Mouse (Mus musculus): ENCODE data around the gene Ccnjl. TPM values are rescaled to one million over a fixed set of nuclear protein-coding genes. Genes with fewer than 3 reads are reported as not detected.
A peak's percentile ranks its signal among the peaks of the same experiment; 100 is the strongest.

Gene Ccnjl
- polyA plus RNA-seq, 1 experiment from 2014 or later, result 9.5 TPM

- ATAC-seq (ENCODE audit: low read depth), result no peak
- WGBS, result 88% methylated on average over 5 of the region's 5 CpGs
Observed at GRCm38 (mm10) chr11:43621769-43622168, 93.2 kb downstream of the Ccnjl start.

GRCm38 (mm10) chr11:43624341-43624740 lies 95.8 kb downstream of the Ccnjl start:
- H3K9ac ChIP-seq (replicated peaks; ENCODE audit: low read depth, low read length), result no peak overlapping the region
- no peak overlapping the region for H3K4me2 ChIP-seq (ENCODE audit: low read depth, low read length)
- peaks cover 12% of the 10 kb centered on the region; the same call in 1 of the 2 replicates for H3K4me1 ChIP-seq (ENCODE audit: control insufficient read depth, insufficient read depth, low read length)
- no peaks in the 10 kb centered on the region for H3K27me3 ChIP-seq (ENCODE audit: control insufficient read depth, insufficient read depth, low read length)
- no peak overlapping the region for H3K4me3 ChIP-seq (ENCODE audit: low read depth, low read length)
- no peaks in the 10 kb centered on the region for H3K9me3 ChIP-seq (ENCODE audit: control insufficient read depth, low read length)
- 97% methylated on average over 1 of the region's 1 CpGs for WGBS
- no peaks in the 10 kb centered on the region for H3K36me3 ChIP-seq (ENCODE audit: control insufficient read depth, insufficient read depth, low read length)
- no peak overlapping the region for H3K27ac ChIP-seq (ENCODE audit: low read depth, low read length)
- no peak for ATAC-seq (ENCODE audit: low read depth)

More at GRCm38 (mm10) chr11:43621769-43622168, 93.2 kb downstream of the Ccnjl start:
- H3K27me3 ChIP-seq (ENCODE audit: control insufficient read depth, insufficient read depth, low read length), result no peaks in the 10 kb centered on the region
- no peak overlapping the region for H3K9ac ChIP-seq (replicated peaks; ENCODE audit: low read depth, low read length)
- H3K36me3 ChIP-seq (ENCODE audit: control insufficient read depth, insufficient read depth, low read length), result no peaks in the 10 kb centered on the region
- H3K9me3 ChIP-seq (ENCODE audit: control insufficient read depth, low read length), result no peaks in the 10 kb centered on the region
- peaks cover 15% of the 10 kb centered on the region; the same call in 1 of the 2 replicates for H3K4me1 ChIP-seq (ENCODE audit: control insufficient read depth, insufficient read depth, low read length)
- no peak overlapping the region for H3K27ac ChIP-seq (ENCODE audit: low read depth, low read length)
- H3K4me2 ChIP-seq (ENCODE audit: low read depth, low read length), result no peak overlapping the region
- no peak overlapping the region for H3K4me3 ChIP-seq (ENCODE audit: low read depth, low read length)

DNA sequence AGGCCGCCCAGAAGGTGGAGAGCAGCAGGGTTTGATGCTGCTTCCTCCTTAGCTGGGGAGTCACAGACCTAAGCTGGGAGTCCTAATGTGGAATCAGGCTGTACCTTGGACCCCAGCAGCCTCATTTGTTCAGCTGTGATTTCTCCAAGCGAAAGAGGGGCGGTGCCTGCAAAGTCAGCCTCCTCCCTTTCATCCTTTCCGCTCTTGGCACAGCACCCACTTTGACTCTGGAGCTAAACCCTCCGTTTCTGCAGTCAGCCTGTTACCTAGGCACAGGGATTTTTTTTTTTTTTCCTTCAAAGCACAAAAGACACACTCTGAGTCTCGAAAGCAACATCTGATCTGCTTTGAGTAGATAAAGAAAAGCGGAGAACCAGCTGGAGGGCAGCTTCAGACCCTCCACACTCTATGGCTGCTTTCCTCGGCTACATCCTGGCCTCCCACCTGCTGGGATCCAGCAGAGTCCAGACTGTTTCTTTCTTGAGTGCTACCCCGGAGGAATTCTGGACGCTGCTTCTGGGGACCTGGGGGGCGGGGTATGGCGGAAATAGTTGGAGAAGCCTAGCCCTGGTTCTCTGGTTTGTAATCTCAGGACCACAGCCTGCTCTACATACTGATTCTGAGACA lies 97.8 kb downstream of the Ccnjl start:
- peak overlapping the region; percentile 7 for H3K4me2 ChIP-seq (ENCODE audit: low read depth, low read length)
- H3K9ac ChIP-seq (replicated peaks; ENCODE audit: low read depth, low read length), result 0 out of 2 replicates have a peak overlapping the region, but pooled peaks have one; percentile 26
- no peaks in the 10 kb centered on the region for H3K9me3 ChIP-seq (ENCODE audit: control insufficient read depth, low read length)
- H3K36me3 ChIP-seq (ENCODE audit: control insufficient read depth, insufficient read depth, low read length), result no peaks in the 10 kb centered on the region
- no peak overlapping the region for H3K4me3 ChIP-seq (ENCODE audit: low read depth, low read length)
- H3K27me3 ChIP-seq (ENCODE audit: control insufficient read depth, insufficient read depth, low read length), result no peaks in the 10 kb centered on the region
- WGBS, result 15% methylated on average over 12 of the region's 12 CpGs
- peak; percentile 32; the same call in 1 of the 2 replicates for ATAC-seq (ENCODE audit: low read depth)
- H3K4me1 ChIP-seq (ENCODE audit: control insufficient read depth, insufficient read depth, low read length), result peaks cover 12% of the 10 kb centered on the region; the same call in 1 of the 2 replicates
- peak overlapping the region; percentile 6 for H3K27ac ChIP-seq (ENCODE audit: low read depth, low read length)

- H3K9ac ChIP-seq (replicated peaks; ENCODE audit: low read depth, low read length), result 0 out of 2 replicates have a peak overlapping the region, but pooled peaks have one; percentile 26
- no peak for ATAC-seq (ENCODE audit: low read depth)
Observed at GRCm38 (mm10) chr11:43626927-43627645, 98.5 kb downstream of the Ccnjl start.

DNA sequence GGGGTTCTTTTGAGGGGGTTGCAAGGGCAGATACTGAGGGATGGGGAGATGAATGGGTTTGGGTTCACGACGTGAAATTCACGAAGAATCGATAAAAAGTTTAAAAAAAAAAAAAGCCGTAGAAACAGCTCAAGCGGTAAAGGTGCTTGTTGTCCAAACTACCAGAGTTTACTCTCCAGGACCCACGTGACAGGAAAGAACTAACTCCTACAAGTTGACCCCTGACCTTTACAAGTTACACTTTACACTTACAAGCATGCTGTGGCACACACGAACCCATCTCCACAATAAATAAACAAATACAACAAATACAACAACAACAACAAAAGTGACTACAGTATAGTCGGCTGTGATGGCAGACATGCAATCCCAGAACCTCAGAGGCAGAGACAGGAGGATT lies 103.1 kb downstream of the Ccnjl start:
- WGBS, result 89% methylated on average over 9 of the region's 9 CpGs
- no peak for ATAC-seq (ENCODE audit: low read depth)
- no peaks in the 10 kb centered on the region for H3K36me3 ChIP-seq (ENCODE audit: control insufficient read depth, insufficient read depth, low read length)

More at GRCm38 (mm10) chr11:43626927-43627645, 98.5 kb downstream of the Ccnjl start:
- Histone ChIP-seq H3K27ac (ENCODE audit: low read depth, low read length) (peak overlapping the region; percentile 6; the same call in 1 of the 2 replicates), H3K27me3 (ENCODE audit: control insufficient read depth, insufficient read depth, low read length) (no peaks in the 10 kb centered on the region), H3K4me2 (ENCODE audit: low read depth, low read length) (peak overlapping the region; percentile 7; the same call in 1 of the 2 replicates), H3K4me1 (ENCODE audit: control insufficient read depth, insufficient read depth, low read length) (peaks cover 12% of the 10 kb centered on the region; the same call in 1 of the 2 replicates), H3K36me3 (ENCODE audit: control insufficient read depth, insufficient read depth, low read length) (no peaks in the 10 kb centered on the region), H3K4me3 (ENCODE audit: low read depth, low read length) (no peak overlapping the region), H3K9me3 (ENCODE audit: control insufficient read depth, low read length) (no peaks in the 10 kb centered on the region)
- 27% methylated on average over 18 of the region's 18 CpGs for WGBS

DNA sequence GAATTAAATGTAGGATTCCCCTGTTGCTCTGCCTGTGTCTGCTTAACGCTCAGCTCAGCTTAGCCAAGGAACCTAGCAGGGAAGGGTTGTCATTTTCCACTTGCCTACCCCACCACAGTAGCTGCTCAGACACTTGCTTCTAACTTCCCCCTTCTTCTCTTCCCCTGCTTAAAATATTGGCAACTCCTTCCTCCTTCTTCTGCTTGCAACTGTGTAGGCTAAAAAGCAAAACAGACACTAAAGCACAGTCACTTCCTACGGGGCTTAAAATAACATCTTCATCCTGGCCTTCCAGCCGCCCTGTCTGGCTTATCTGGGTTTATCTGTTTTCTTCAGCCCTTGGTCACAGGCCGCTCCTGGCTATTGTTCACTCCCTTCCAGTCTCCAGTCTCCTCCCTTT lies 104.0 kb downstream of the Ccnjl start:
- WGBS, result 69% methylated on average over 4 of the region's 4 CpGs
- H3K4me1 ChIP-seq (ENCODE audit: control insufficient read depth, insufficient read depth, low read length), result peaks cover 9% of the 10 kb centered on the region; the same call in 1 of the 2 replicates
- H3K9me3 ChIP-seq (ENCODE audit: control insufficient read depth, low read length), result no peaks in the 10 kb centered on the region
- H3K27ac ChIP-seq (ENCODE audit: low read depth, low read length), result peak overlapping the region; percentile 7; the same call in 1 of the 2 replicates
- ATAC-seq (ENCODE audit: low read depth), result no peak
- no peak overlapping the region for H3K4me3 ChIP-seq (ENCODE audit: low read depth, low read length)
- H3K27me3 ChIP-seq (ENCODE audit: control insufficient read depth, insufficient read depth, low read length), result no peaks in the 10 kb centered on the region
- H3K4me2 ChIP-seq (ENCODE audit: low read depth, low read length), result no peak overlapping the region
- H3K36me3 ChIP-seq (ENCODE audit: control insufficient read depth, insufficient read depth, low read length), result no peaks in the 10 kb centered on the region
- no peak overlapping the region for H3K9ac ChIP-seq (replicated peaks; ENCODE audit: low read depth, low read length)

More for the DNA sequence above, 103.1 kb downstream of the Ccnjl start:
- H3K4me3 ChIP-seq (ENCODE audit: low read depth, low read length), result no peak overlapping the region
- peaks cover 14% of the 10 kb centered on the region; the same call in 1 of the 2 replicates for H3K4me1 ChIP-seq (ENCODE audit: control insufficient read depth, insufficient read depth, low read length)
- no peak overlapping the region for H3K27ac ChIP-seq (ENCODE audit: low read depth, low read length)
- no peaks in the 10 kb centered on the region for H3K9me3 ChIP-seq (ENCODE audit: control insufficient read depth, low read length)
- H3K27me3 ChIP-seq (ENCODE audit: control insufficient read depth, insufficient read depth, low read length), result no peaks in the 10 kb centered on the region
- H3K4me2 ChIP-seq (ENCODE audit: low read depth, low read length), result no peak overlapping the region
- no peak overlapping the region for H3K9ac ChIP-seq (replicated peaks; ENCODE audit: low read depth, low read length)

DNA sequence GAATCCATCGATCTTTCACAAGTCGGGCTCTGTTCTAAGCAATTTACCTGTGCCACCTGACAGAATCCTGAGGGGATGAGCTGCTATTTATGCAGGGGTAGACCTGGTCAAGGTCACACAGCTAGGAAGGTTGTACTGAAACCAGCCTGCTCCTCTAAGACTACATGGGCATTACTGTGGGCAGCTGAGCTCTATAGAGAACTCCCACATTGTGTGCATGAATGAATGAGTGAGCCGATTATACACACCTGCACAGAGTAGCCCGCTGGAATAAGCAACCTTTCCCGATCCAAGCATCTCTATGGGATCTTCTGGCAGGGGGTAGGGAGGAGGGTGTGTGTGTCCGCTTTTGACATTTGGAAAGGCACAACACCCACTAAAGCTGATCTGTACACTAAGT lies 104.6 kb downstream of the Ccnjl start:
- no peaks in the 10 kb centered on the region for H3K9me3 ChIP-seq (ENCODE audit: control insufficient read depth, low read length)
- H3K36me3 ChIP-seq (ENCODE audit: control insufficient read depth, insufficient read depth, low read length), result no peaks in the 10 kb centered on the region
- no peak overlapping the region for H3K4me2 ChIP-seq (ENCODE audit: low read depth, low read length)
- no peaks in the 10 kb centered on the region for H3K27me3 ChIP-seq (ENCODE audit: control insufficient read depth, insufficient read depth, low read length)
- H3K9ac ChIP-seq (replicated peaks; ENCODE audit: low read depth, low read length), result no peak overlapping the region
- WGBS, result 82% methylated on average over 6 of the region's 6 CpGs
- H3K27ac ChIP-seq (ENCODE audit: low read depth, low read length), result 0 out of 2 replicates have a peak overlapping the region, but pooled peaks have one; percentile 44
- ATAC-seq (ENCODE audit: low read depth), result peak; percentile 22; the same call in 1 of the 2 replicates
- H3K4me1 ChIP-seq (ENCODE audit: control insufficient read depth, insufficient read depth, low read length), result peaks cover 9% of the 10 kb centered on the region; the same call in 1 of the 2 replicates
- no peak overlapping the region for H3K4me3 ChIP-seq (ENCODE audit: low read depth, low read length)

- WGBS, result 16% methylated on average over 18 of the region's 19 CpGs
- peak overlapping the region; percentile 30; the same call in 1 of the 2 replicates for H3K4me2 ChIP-seq (ENCODE audit: low read depth, low read length)
Observed at GRCm38 (mm10) chr11:43633658-43634401, 105.2 kb downstream of the Ccnjl start.

More at GRCm38 (mm10) chr11:43633658-43634401, 105.2 kb downstream of the Ccnjl start:
- ATAC-seq (ENCODE audit: low read depth), result peak; percentile 69; the same call in 1 of the 2 replicates
- Histone ChIP-seq H3K9ac (replicated peaks; ENCODE audit: low read depth, low read length) (no peak overlapping the region), H3K27me3 (ENCODE audit: control insufficient read depth, insufficient read depth, low read length) (no peaks in the 10 kb centered on the region), H3K4me1 (ENCODE audit: control insufficient read depth, insufficient read depth, low read length) (peaks cover 9% of the 10 kb centered on the region; the same call in 1 of the 2 replicates), H3K27ac (ENCODE audit: low read depth, low read length) (peak overlapping the region; percentile 44; the same call in 1 of the 2 replicates), H3K36me3 (ENCODE audit: control insufficient read depth, insufficient read depth, low read length) (no peaks in the 10 kb centered on the region), H3K4me3 (ENCODE audit: low read depth, low read length) (no peak overlapping the region), H3K9me3 (ENCODE audit: control insufficient read depth, low read length) (no peaks in the 10 kb centered on the region)

All from neural tube, embryonic 14.5 days (tissue).